ENCODE assay signal across 10 mouse cellular contexts in the genomic region with DNA sequence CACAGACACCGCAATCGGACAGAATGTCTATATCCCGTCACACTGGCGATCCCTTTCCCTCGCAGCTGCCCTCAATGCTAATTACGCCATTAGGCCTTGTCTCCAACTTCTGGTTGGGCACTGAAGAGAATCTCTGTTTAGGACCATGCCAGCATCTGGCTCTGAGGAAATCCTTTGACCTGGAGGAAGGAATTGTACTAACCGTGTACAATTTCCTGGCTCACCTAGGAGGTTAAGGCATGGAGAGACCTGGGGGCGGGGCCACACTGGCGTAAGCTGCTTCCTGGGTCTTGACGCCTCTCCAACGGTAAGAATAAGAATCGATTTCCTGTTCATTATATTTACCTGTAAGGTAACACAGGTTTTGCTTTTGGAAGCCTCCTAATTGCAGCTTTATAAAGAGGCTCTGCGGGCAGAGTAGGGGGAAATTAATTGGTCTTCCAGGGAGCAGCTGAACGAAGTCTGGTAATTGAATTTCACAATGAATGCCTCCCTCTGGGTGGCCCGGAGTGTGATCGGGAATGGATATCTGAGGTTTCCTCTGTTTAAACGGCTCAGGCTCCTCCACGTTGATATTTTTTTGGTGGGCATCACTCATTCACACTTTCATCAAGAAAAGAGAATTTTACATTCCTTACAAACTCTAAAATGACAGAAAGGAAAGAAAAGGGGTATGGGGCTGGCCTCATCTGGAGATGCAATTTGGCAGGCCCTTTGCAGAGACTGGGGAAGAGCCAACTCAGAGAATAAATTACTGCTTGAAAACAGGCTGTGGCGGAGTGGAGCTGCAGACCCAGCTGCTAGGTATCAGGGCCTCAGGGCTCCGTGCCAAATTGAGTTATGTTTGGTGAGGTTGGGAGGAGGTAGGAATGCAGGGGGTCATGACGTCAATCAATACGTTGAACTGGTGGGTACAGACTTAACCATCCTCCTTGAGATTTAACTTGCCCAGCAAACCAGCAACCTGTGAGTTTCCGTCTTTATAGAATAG. TPM values are rescaled to one million over a fixed set of nuclear protein-coding genes. Genes with fewer than 3 reads are reported as not detected.
DNase-seq lines count a peak whose midpoint lies in the region; ATAC-seq lines count a peak whose summit lies in the region.
"Had no signal": no experiment of that assay in that cellular context is flagged by ENCODE, and none has a peak within 500 bp of the region (broad histone marks: within the 10 kb centered on the region; RNA-seq: fewer than 3 reads in every experiment).

No protein-coding gene starts in this region.

- H3K4me3 ChIP-seq in kidney, embryonic 16.5 days (ENCODE audit: low read length), result no peak overlapping the region

- 0 out of 2 replicates have a peak overlapping the region, but pooled peaks have one; percentile 1 for H3K4me2 ChIP-seq in kidney, embryonic 16.5 days (replicated peaks; ENCODE audit: low read depth, low read length)

- no peak for ATAC-seq in kidney, embryonic 16.5 days (ENCODE audit: low FRiP score, low TSS enrichment)
- ATAC-seq: Patski had no signal

- WGBS in kidney, embryonic 16.5 days, result 41% methylated on average over 23 of the region's 23 CpGs

- no peak overlapping the region for H3K9ac ChIP-seq in kidney, embryonic 16.5 days (replicated peaks; ENCODE audit: low read length)

- H3K36me3 ChIP-seq in kidney, embryonic 16.5 days (ENCODE audit: insufficient read depth, low read length), result no peaks in the 10 kb centered on the region

- no peak for DNase-seq in kidney, adult 11 months
- peak; percentile 72 for DNase-seq in NIH3T3 (ENCODE audit: low read depth)
- peak; percentile 37 for DNase-seq in embryo, embryonic 11.5 days (ENCODE audit: low read depth, low spot score)
- peak; percentile 45 to 53 for DNase-seq in layer of hippocampus, postnatal 14 days (ENCODE audit: low spot score in 2 of 2)
- DNase-seq in natural killer cell, adult 2 months (ENCODE audit: low spot score in 2 of 2), result no peak
- no peak for DNase-seq in yolk sac, embryonic 10.5 days (ENCODE audit: low spot score)
- DNase-seq in cerebellum, adult 8-10 months, result no peak

- H3K27me3 ChIP-seq in kidney, embryonic 16.5 days (ENCODE audit: insufficient read depth, low read length), result no peaks in the 10 kb centered on the region; the same call in 1 of the 2 replicates
- H3K27me3 ChIP-seq: Patski had no signal

- no peaks in the 10 kb centered on the region for H3K9me3 ChIP-seq in kidney, embryonic 16.5 days (ENCODE audit: low read length)

- no peak overlapping the region for H3K27ac ChIP-seq in kidney, embryonic 16.5 days (ENCODE audit: low read length)

- peaks cover 10% of the 10 kb centered on the region for H3K4me1 ChIP-seq in kidney, embryonic 16.5 days (ENCODE audit: insufficient read depth, low read length)

RNA-seq across cellular contexts. Expression of gene Gm14214, which starts 20.5 kb away (rescaled TPM):
- polyA plus RNA-seq in kidney, embryonic 16.5 days (2015; fragmentation: Nextera tagmentation; extraction: Ambion mirVana), result not detected in 2 replicates
- not detected for total RNA-seq in layer of hippocampus, postnatal 14 days (2021)
- polyA plus RNA-seq: gonadal fat pad, adult 2 months; Patski had no signal

RNA-seq across cellular contexts. Expression of gene Raly, which starts 41.6 kb away (rescaled TPM):
- 42.3 and 48.4 TPM in 2 replicates for polyA plus RNA-seq in kidney, embryonic 16.5 days (2015; fragmentation: Nextera tagmentation; extraction: Ambion mirVana)
- total RNA-seq in layer of hippocampus, postnatal 14 days (2021), result 10 to 100 TPM; 78.6 to 81.5 TPM

RNA-seq across cellular contexts. Expression of gene a, which starts 41.9 kb away (rescaled TPM):
- 0.35 TPM in 1 of 2 replicates, not detected in the other for polyA plus RNA-seq in kidney, embryonic 16.5 days (2015; fragmentation: Nextera tagmentation; extraction: Ambion mirVana)
- under 1 TPM in 1 of 2 experiments, not detected in 1; 0.78 TPM for total RNA-seq in layer of hippocampus, postnatal 14 days (2021)
- polyA plus RNA-seq: Patski had no signal

Comparison
In these comparisons a context has a peak if more than half of its experiments do, and no peak if none do; other contexts are left out.
1. DNase-seq: peak in NIH3T3 (single experiment), embryo, embryonic 11.5 days (single experiment) and layer of hippocampus, postnatal 14 days (2 of 2); none in kidney, adult 11 months (single experiment), natural killer cell, adult 2 months (0 of 2), yolk sac, embryonic 10.5 days (single experiment) and cerebellum, adult 8-10 months (single experiment).